Mouse (Mus musculus) liver, postnatal 0 days (tissue): ENCODE results near the gene Tns4.

Experiments
- CTCF ChIP-seq: sonication (generic); IDR thresholded peaks from 2 replicates; pipeline ENCODE4 v1.5.1; 2016; ENCODE audit warnings: antibody characterized with exemption, low read depth
- EP300 ChIP-seq: IDR thresholded peaks from 2 replicates; pipeline ENCODE4 v1.6.1; 2016; ENCODE audit warnings: antibody characterized with exemption, low read depth, mild to moderate bottlenecking

DNA sequence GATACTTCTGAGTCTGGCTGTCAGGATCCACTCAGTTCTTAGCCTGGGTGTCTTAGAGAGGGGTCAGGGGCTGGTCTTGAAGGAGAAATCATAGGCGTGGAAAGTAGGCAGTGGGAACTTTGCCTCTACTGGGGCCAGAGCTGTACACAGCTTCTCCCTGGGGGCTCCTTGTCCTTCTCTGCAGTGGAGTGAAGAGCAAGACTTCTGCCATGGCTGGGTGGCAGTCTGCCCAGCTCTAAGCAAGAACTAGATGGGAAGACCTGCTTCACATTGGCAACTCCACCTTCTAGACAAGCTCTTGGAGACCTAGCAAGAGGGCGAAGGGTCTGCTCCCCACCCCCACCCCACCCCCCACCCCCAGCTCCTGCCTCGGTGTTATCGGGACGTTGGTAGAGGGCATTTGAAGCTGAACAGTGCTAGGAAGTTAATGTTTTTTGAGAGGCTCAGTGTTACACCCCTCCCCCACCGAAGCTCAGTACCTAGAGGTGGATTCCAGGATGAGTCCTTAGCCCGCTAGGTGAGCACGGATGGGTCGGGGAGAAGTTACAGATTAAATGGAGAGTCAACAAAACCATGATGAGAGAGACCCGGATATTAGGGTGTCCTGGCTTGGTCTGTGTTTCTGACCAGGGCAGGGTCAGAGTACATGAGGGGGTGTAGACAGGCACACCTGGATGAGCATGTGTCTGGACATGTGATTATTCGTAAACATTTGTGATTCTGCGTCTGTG, 43.8 kb downstream of the Tns4 start:
- TF ChIP-seq CTCF (no peak), EP300 (peak; percentile 61)
